Mouse (Mus musculus) ovary, postnatal 10 days (tissue): Measurements from ENCODE around the gene Pqlc3.

Source experiments
- DNase-seq: peaks from one replicate; pipeline ENCODE4 v3.0.0; 2022; ENCODE audit warnings: low spot score

Gene Pqlc3

DNA sequence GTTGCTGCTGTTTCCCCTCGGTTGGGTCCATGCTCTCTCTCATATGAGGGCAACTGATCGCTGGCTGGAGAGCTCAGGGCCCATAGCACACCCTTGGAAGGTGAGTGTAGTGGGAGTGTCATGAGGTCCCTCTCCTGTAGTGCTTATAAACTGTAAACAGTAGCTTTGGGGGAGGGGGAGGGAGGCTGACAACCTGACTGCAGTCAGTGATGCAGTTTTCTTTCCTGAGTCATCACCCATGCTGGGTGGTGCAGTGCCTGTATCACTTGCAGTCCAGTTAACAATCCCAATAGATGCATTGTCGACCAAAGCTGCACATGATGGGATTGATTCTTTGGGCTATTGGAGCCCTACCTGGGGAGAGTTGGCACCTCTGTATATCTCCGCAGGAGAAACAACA lies 1.0 kb upstream of the Pqlc3 start:
- no peak for DNase-seq

DNA sequence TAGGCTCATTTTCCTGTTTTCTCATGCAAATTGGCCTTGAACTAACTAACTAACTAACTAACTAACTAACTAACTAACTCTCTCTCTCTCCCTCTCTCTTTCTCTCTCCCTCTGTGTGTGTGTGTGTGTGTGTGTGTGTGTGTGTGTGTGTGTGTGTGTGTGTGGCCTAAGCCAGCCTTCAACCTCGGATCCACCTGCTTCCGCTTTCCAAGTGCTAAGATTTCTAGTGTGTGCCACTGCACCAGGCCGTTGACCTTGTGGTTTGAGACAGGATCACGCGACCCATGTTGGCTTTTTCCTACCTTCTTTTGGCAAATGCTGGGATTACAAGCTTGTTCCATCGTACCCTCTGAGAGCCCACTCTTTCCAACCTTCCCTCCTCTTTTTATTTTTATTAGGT lies 420 bp upstream of the Pqlc3 start:
- DNase-seq: no peak

DNA sequence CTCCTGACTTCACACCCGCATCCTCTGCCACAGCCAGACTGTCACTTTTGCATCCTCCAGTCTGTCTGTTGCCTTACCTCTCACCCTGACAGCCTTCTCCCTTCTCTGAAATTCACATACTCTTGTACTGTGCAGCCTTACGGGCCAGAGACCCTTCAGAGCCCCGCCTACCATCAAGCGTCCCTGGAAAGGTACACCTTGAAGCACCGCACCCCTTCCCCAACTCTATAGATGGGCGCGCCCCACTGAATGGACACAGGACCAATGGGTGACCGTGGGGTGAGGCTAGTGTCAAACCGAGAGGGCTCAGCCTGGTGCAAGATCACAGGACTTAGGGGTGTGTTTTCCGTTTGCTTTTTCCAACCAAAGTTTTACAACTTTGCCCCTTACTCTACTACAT lies 1.1 kb downstream of the Pqlc3 start:
- DNase-seq: no peak

DNA sequence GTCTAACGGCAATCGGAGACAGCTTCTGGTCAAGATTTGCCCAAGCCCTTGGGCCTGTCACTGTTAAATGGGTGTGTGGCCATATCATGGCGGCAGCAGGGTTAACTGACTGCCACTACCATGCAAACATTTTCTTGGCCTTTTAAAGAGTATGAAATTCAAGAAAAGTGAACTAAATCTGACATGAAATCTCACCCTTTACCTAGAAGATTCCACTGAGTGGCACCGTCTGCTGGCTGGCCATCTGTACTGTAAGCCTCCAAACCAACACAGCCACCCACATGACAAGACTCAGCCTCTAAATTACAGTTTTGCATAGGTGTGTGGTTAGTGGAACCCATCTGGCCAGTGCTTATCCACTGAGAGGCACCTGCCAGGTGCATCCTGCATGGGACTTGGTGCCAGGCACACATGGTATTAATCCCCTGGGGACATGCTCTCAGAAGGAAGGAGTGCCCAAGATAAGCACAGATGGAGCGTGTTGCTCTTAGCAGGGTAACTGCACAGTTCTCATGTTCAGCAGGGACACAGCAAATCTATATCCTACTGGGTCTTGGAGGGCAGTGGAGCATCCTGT lies 3.2 kb downstream of the Pqlc3 start:
- no peak for DNase-seq

DNA sequence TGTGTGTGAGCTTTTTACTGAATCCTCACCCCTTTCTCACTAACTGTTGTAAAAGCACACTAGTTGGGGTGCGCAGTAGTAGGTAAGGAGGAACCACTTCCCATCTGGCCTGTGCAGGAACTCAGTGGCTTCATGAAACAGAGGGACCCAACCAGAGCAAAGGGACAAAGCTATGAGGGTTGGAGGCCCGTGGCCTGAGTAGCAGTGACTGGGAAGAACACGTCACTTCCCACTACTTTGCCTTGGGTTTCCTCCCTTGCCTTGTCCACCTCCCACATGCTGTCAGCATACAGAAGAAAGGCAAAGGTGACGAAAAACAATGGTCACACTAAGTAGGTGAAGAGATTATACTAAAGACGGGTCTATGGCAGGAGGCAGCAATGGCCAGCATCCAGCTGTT lies 3.9 kb downstream of the Pqlc3 start:
- no peak for DNase-seq

DNA sequence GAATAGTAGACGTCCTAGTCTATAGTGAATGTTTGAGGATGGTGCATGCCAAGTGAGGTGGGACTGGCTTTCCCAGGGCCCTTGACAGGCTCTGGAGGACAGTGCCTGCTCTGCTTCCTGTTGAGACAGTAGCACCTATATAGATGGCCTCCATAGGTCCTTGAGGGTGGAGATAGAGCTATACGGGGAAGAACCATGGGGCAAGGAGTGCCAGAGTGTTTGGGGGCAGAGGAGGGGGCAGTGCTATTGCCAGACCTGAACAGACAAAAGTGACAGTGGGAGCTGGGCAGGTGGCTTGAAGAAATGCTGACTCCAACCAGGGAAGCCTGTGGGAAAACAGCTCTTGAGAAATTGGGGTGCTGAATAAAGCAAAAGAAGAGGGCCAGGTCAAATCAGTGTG lies 5.9 kb downstream of the Pqlc3 start:
- no peak for DNase-seq

DNA sequence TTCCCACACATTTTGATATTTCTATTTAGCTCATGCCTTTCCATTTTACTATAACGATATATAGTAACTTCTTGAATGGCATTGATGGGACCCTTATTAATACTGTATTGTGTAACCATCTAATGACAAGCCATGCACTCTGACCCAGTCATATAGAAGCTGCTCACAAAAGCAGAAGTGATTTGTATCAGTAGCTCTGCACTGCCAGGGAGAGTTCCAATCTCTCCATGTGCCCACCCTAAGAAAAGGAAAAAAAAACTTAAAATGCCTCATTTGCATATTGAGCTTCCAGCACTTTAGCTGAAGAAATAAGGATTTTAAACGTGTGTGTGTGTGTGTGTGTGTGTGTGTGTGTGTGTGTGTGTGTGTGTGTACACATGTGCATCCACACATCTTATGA lies 7.9 kb downstream of the Pqlc3 start:
- DNase-seq: no peak

DNA sequence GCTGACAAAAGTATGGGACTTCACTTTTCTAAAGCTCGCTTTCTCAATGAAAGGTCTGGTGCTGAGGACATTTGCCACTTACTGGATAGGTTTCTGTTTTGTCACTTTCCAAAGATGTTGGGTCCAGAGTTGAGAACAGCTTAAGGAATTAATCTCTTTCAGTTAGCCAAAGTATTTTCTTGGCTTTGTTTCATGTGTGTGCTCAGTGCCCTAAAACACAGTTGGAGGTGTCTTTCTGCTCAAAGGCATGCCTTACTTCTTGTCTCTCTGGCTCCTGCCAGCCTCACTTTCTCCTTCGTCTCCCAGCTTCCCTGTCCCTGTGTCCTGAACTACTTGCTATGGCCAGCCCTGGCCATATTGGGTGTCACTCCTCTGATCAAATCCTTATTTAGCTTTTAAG lies 8.8 kb downstream of the Pqlc3 start:
- no peak for DNase-seq

DNA sequence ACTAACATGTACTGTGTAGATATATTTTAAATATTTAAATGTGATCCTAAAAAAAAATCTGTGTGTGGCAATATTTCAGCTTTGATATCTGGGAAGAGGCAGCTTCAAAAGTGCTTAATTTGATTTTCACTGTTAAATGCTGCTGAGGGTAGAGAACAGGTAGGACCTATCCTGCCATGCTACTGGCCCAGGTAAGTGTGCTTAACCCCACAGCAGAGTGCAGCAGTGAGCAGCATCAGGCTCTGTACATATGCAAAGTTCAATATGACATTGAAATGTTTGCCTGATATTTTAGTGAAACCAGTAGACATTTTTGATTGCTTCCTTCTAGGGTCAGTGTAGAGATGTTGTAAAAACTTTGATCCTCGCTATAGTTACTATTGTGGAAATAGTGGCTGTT lies 14.4 kb downstream of the Pqlc3 start:
- DNase-seq: no peak

DNA sequence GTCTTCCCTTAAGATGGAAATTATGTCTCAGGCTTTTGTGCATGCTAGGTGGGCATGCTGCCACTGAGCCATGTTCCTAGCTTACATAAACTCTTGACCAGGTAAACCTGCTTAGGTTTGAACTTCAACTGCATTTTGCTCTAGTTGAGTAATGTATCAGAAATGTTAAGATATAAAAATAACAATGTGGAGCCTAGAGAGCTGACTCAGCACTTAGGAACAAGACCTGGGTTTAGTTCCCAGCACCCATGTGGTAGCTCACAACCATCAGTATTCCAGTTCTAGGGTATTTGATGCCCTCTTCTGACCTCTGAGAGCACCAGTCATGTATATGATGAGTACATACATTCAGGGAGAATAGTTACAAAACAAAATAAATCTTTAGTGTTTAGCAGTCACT lies 23.1 kb downstream of the Pqlc3 start:
- DNase-seq: no peak

DNA sequence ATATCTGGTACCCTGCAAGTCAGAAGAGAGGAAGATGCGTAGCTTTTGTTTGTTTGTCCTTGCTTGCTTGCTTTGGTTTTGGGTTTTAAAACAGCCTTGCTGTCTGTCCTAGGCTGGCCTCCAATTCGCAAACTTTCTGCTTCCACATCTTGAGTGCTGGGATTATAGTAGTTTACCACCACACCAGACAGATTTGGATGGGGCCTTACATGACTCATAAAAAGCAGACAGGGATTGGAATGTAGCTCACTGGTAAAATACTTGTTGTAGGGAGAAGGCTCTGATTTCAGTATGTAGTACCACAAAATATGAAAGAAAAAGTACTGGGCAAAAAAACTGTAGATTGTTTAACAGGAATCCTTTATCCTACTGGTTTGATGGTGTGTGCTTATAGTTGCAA lies 33.4 kb downstream of the Pqlc3 start:
- DNase-seq: no peak

DNA sequence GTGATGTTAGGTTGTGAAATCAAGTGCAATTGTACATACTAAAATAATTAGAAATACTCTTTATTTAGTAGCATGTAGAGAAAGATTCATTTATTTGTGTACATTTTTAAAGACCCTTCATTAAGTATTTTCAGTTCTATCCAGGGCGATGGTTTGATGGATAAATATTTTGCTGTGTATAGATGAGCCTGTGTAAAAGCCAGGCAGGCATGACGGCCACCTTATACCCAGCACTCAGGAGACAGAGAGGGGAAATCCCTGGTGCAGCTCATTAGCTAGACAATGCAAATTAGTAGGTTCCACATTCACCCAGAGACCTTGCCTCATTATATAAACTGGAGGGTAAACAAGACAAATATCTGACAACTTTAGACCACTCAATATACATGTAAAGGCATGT lies 36.9 kb downstream of the Pqlc3 start:
- DNase-seq: no peak

DNA sequence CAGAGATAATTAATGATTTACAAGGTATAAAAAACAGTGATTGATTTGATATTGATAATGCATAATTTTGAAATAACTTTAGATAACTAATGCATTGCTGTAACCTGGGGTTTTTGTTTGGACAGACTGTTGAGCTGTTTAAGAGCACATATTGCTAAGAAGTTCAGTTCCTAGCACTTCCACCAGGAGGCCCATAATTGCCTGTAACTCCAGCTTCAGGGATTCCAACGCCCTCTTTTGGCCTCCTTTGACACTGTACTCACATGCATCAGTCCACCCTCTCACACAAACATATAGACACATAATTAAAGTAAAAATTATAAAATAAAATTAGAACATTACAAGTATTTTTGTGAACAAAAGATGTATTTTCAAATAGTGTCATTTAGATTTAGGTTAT lies 41.4 kb downstream of the Pqlc3 start:
- no peak for DNase-seq

DNA sequence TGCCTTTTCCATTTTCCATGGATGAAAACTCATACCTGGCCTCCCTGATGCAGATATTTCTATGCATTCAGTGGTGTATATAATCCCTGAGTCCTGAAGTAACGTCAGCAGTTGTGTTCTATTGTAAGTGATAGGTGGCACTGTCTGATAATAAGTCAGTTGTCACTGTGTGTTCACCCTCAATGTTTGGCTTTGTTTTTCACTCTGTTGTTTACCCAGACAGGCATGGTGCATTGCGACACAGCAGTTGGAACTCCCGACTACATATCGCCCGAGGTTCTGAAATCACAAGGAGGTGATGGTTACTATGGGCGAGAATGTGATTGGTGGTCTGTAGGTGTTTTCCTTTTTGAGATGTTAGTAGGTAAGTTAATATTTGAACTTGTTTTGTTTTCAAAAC lies 52.0 kb downstream of the Pqlc3 start:
- no peak for DNase-seq

DNA sequence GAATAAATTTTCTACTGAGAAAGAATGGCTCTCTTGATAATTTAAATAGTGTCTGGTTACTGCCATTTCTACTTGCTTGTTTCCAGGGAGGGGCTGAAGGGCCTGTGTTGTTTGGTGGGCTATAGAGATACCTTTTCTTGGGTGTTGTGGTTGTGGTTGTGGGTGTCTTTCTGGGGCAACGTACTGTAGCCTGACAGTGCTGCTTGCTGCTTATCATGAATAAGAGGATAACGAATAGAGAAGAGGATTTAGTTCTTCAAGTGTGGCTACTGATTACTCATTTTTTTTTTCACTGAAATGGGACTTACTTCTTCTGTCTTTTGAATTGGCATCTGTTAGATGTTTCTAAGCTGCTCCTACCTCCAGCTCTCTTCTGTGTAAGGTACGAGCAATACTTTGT lies 58.2 kb downstream of the Pqlc3 start:
- no peak for DNase-seq
